Mouse (Mus musculus): ENCODE results near the gene Gucd1. TPM values are rescaled to one million over a fixed set of nuclear protein-coding genes. Genes with fewer than 3 reads are reported as not detected.
A peak's percentile ranks its signal among the peaks of the same experiment; 100 is the strongest.
"Not testable (repeated sequence)": the region's sequence is repeated elsewhere in the genome, so short reads cannot be mapped to it uniquely, and the experiment has no call there.

The Gucd1 gene
- total RNA-seq, 2 experiments from 2014 or later = 21.3 to 22.4 TPM

DNA sequence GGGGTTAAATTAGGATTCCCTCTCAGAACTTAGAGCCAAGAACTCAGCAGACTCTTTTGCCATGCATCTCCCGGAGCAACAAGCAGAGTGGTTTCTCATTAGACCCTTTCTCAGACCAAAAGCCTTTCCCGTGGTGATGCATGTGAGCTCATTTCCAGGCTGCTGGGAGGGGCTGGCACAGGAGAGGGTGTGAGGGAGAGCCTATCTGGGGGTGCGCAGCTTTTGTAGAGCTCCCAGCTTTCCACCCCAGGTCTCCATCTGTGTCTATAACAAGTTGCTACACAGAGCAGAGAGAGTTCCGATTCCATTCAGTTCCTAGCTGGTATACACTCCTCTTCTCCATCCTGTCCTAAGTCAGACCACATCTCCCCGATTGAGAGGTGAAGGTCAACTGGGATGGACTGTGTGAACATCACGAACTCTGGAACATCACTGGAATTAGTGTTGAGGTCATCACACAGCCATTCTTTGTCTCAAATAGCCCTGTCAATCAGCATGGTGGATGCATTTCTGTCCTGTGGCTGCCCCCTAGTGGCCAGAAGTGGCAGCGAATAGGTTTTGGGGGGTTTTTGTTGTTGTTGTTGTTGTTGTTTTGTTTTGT, 78.5 kb downstream of the Gucd1 start:
- peak; percentile 59 to 81 for DNase-seq (ENCODE audit: low spot score in 2 of 2)

DNA sequence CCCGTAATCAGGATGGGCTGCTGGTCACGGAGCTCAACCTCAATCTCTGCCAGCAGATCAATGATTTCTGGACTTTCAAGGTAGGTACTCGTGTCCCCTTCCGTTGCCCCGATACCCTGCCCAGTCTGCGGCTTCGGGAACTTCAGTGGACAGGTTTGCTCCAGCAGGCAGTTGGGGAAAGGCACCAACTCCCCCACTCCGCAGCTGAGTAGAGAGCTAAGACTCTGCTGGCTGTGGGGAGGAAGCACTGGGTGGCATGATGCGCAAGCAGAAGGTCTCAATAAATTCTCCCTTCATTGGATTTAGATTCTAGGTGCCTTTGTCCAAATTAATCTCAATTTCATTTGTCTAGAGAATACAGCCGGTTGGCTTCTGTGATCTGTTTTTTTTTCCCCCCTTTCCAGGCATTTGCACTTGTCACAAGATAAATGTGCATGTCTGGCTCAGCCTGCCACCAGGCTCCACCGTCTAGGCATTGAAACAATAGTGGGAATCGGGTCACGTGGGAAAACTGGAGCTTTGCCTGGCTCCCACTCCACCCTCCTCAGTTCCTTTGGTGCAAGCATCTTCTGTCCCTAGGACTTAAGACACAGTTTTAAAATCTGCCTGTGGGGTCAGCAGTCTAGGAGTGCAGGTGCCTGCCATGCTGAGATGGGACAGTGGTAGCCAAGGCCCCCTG, 79.5 kb downstream of the Gucd1 start:
- peak; percentile 53 to 79 for DNase-seq (ENCODE audit: low spot score in 2 of 2)

DNA sequence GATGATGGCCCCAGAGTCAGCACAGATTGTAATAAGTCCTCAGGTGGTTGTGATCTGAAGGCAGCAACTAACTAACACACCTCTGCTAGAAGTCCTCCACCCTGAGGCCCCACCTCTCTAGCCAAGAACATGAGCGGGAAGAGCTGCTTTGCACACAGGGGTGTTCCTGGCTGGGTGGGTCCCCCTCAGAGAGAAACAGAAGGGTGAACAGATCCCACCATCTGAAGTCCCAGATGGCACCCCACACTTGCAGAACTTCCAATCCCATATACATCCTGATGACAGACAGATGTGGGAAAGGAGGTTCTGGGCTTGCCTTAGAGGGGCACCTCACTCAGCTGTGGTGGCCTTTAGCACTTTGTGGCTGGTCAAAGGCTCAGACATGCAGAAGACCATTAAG, 80.5 kb downstream of the Gucd1 start:
- peak; percentile 67 to 68 for DNase-seq (ENCODE audit: low spot score in 2 of 2)

DNA sequence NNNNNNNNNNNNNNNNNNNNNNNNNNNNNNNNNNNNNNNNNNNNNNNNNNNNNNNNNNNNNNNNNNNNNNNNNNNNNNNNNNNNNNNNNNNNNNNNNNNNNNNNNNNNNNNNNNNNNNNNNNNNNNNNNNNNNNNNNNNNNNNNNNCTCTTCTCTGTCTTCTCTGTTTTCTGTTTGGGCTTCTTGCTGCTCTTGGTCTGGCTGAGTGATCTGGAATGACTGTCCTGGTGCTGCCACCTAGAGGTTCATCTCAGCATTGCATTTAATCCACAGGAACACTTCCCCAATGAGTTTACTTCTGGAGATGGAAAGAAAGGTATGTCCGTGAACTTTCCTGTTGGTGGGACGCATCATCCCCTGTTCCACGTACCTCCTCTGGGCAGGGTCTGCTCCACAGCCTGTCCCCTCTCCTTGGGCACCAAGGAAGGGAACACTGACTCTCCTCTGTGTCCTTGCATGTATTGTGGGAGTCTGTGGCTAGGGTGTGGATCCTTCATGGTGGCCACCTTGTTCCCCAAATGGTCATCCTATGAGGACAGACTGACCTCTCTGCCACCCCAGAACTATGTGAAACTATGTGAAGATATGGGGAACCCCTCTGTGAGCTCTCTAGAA, 81.1 kb downstream of the Gucd1 start:
- DNase-seq (ENCODE audit: low spot score in 2 of 2) = peak; percentile 90 to 94

DNA sequence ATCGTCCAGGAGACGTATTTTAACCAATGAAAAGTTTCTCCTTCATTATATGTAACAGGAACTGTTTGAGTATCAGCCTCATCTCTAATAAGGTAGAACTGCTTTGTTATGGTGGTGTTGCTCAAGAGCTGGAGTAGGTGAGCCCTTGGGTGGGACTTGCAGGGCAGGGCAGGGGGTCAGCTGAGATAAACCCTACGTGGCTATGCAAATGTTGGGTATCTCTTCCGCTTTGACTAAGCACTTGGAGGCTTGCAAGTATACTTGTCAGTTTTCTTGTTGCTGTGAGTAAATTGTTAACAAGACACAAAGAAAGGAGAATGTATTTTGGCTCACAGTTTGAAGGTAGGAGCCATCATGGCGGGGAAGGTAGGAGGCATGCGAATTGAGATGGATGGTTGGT, 87.1 kb downstream of the Gucd1 start:
- no peak for DNase-seq (ENCODE audit: low spot score in 2 of 2)

DNA sequence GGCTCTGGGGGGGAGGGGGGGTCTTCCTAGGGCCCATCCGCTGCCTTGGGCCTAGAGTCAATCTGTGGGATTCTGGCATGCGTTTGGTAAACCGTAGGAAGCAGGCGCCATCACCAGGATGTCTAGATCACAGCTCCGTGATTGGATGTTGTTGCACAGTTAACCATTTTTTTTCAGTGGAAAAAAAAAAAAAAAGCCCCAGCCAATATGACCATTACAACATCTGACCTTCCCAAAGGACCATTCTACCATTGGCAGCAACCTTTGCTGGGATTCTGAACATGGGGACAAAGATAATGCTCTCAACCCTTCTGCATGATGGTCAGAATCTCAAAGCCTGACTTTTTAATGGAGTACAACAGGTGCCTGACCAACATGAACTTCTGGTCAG, 87.6 kb downstream of the Gucd1 start:
- no peak for DNase-seq (ENCODE audit: low spot score in 2 of 2)

DNA sequence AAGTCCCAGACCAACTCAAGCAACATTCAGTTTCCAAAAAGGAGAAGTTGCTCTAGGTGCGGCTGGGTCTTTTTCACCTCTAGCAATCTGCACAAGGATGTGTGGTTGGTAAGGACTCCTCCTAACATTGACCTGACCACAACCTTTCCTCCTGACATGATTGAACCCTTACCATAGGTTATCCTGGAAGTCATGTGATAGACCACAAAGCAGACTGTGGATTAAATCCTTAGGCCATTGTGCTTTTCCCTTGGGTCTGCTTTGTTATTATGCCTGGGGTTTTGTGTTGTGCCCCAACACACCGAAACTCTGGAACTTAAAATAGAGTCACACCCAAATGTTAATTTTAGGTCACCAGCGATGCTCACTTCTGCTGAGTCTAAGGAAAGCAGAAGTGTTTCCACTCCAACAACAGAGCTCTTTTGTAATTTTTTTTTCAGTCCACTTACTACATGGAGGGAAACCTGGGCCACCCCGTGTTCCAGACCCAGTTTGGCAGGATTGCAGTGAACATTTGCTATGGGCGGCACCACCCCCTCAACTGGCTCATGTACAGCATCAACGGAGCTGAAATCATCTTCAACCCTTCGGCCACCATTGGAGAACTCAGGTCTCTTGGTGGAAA, 88.1 kb downstream of the Gucd1 start:
- DNase-seq (ENCODE audit: low spot score in 2 of 2) = peak in 1 of 2 experiments; percentile 70

DNA sequence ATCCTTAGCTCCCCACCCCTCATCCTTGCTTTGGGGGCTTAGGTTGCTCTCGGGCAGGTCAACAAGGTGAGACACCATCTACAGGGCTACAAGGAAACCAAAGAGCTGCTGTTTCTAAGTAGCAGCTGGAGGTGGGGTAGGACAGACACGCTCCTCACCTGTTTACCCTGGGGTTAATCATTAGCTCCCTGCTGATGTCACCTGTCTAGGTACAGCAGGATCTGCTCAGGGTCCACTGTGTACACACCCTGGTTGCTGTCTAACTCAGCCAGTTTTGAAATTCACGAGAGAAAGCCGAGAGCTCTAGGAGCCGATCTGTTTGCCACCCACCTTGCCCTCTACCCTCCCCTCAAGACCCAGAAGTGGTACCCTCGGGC, 88.8 kb downstream of the Gucd1 start:
- DNase-seq (ENCODE audit: low spot score in 2 of 2) = no peak

DNA sequence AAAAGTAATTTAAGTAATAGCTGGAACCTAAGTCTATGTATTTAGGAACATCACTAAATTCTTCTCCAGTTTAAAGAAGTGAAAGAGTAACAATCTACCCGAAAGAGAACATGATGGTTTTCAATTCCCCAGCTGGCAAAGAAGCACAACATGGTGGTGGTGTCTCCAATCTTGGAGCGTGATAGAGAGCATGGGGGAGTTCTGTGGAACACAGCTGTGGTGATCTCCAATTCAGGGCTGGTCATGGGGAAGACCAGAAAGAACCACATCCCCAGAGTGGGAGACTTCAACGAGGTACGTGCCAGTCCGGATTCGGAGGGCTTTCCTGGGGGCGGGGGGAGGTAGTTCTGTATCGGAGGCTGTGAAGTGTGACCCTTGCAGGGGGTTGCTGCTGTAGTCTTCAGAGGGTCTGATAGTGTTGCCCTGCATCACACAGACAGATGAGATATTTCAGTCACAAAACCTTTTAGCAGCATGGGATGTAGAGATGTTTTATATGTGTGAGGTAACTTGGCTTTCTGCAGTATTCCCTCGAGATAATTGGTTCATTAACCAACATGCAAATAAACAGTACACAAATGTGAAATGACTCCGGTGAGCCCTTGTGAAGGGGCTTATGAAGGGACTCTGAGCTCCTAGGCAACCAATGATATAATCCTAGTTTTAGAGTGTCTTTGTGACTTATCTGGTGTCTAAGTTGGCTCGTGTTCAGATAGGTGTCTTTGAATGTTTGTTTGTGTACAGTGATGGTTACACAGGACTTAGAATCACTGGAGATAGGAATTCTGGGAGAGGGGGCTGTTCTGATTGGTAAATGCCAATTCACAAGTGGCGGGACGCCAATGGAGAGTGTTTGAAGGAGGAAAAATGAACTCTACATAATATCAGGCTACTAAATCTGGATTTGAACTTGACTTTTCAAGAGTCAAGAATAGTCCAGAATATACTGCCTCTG, 89.4 kb downstream of the Gucd1 start:
- no peak for DNase-seq (ENCODE audit: low spot score in 2 of 2)

DNA sequence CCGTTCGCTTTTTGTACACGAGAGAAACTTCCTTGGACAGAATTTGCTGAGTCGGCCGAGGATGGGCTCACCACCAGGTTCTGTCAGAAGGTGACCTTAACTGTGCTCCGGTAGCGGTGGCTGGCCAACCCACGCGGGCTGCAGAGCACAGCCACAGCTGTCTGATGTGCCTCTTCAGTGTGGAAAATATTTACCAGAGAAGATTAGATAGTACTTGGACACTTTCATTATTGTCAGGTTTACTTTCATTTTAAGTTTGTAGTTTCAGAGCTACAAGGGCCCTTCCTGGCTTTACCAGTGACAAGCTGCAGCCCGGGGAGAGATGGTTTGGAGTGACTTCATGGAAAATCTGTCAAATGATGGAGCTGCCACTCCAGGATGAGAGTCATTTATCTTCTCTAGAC, 93.3 kb downstream of the Gucd1 start:
- DNase-seq (ENCODE audit: low spot score in 2 of 2) = no peak

DNA sequence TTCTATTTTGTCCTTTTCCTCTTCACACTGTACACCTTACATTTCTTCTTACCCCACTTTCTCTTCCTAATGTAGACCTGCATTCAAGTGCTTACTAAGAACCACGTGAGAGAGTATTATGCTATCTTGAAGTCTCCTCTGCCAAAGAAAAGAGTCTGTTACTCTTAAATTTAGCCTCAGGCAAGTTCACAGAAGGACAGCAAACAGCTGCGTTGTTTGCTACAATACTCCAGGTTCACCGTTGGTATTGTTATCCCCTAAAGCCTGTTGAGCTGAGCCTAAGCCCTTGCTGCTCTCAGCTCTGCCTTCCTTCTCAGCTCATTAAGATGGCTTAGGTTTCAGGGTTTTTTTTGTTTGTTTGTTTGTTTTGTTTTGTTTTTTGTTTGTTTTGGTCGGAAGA, 99.0 kb downstream of the Gucd1 start:
- no peak for DNase-seq (ENCODE audit: low spot score in 2 of 2)

DNA sequence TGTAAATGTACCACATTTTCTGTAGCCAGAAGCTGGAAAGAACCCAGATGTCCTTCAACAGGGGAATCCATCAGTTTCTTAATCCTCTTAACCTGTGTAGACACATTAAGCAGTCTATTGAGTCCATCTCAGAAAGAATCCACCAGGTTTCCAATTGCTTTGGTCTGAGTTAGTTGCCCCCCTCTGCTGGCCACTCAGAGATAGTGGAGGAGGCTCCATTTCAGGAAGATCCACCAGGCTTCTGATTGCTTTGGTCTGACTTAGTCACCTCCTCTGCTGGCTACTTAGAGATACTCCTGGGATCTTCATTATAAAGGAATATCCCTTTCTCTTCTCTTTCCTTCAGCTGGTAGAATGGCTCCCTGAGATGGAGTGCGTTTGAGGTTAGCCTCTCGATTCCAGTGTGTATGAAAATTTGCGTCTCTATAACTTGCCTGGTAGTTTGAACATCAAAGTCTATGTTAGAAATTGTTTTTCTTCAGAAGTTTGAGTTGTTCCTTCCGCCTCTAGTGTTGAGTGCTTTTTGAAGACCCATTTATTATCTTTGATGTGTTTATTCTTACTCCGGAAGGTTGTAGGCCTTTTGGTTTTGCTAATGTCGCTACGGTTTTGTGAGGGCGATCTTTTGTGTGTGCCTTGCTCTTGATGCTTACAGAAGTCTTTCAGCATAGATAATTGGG, 100.3 kb downstream of the Gucd1 start:
- no peak for DNase-seq (ENCODE audit: low spot score in 2 of 2)

DNA sequence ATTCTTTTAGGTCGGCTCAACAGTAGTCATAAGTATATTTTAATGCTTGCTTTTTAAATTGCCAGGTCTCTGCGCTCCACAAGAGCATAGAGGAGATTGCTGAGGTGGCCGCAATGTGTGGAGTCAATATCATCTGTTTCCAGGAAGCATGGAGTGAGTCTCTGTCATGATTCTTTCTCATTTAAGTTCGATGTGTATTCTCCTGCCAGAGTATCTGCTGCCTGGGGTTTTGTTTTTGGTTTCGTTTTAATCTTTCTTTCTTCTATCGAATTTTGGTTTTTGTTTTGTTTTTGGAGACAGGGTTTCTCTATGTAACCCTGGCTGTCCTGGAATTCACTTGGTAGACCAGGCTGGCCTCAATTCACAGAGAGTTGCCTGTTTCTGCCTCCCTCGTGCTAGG, 102.8 kb downstream of the Gucd1 start:
- no peak for DNase-seq (ENCODE audit: low spot score in 2 of 2)

DNA sequence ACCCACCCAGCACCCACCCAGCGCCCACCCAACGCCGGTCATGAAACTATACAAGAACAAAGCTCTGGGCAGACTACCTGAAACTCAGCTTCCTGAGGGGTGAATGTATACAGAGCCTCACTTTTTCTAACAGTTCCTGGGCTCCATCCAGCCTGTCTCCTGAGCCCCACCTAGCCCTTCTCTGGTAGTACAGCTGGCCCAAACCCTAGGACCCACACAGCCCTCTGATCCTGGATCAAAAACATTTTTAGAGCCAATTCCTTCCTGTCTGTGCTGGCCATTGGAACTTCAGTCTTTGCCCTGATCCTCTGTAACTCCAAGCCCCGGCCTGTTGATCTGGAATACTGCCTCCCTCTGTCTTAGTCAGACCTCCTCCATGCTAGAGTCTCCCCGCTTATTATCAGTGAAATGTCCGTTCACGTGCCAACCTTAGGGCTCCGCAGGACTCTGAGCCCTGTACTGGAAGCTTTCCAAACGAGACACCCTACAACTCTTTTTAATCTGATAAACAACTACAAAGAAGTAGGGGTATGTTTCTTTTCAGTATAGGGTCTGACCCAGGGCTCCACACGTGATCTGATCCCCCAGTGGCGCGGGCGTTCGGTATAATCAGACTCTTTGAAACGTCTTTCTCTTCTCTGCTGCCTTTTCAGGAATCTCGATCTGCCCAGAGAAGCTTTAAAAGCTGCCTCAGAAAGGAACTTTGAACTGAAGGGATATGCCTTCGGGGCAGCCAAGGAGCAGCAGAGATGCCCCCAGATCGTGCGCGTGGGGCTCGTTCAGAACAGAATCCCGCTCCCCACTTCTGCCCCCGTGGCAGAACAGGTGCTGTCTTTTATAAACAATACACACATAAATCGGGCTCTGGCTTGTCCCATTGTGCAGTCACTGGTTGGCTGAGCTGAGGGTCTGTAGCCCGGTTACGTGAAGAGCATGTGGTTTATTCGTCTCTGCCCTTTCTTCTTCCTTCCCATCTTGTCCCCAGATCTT, 105.4 kb downstream of the Gucd1 start:
- no peak for DNase-seq (ENCODE audit: low spot score in 2 of 2)

DNA sequence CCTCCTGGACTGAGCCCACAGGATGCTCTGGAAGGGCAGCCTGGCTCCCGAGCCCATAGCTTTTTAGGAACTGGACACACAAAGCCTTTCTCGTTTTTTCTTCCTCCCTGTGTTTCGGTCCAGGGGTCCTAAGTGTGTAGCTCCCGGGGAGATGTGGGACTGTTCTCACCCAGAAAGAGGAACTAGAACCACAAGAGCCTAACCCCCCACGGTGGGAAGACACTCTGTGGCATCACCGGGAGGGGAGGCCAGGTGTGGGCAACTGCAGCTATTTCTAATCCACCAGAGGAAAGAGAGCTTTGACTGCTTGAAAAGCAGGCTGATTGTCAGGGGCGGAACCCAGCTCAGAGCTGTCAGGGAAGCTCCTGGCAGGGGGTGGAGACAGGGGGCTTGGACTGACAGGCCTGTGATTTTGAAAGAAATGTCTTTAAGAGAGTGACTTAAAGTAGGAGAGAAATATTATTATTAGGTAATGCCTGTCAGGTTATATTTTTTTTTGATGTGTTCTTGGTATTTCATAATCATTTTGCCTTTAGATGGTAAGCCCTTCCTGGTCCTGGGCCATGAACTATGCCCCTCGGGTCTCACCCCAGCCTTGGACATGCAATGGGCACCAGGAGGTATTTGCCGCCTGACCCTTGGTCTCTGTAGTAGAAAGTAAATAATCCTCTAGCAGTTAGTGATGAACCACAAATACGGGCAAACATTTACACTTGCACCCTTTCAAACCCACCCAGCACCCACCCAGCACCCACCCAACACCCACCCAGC, 106.2 kb downstream of the Gucd1 start:
- not testable (repeated sequence) for DNase-seq (ENCODE audit: low spot score in 2 of 2)

DNA sequence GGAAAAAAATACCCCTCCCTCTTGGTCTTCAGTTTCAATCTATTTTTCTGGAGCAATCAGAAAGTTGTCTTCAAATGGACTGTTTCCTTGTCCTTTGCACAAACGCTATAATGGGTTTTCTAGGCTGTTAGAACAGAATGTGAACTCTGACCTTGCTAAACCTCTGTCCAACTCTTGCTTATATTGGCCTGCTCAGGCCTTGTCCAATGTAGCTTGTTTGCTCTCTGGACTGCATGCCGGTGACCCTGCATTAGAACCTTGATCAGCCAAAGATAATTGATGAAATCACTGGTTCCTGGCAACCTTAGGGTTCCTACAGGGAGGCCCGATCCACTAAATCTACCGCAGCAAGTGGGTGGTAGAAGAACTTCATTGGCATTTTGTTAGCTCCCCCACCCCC, 110.0 kb downstream of the Gucd1 start:
- no peak for DNase-seq (ENCODE audit: low spot score in 2 of 2)

DNA sequence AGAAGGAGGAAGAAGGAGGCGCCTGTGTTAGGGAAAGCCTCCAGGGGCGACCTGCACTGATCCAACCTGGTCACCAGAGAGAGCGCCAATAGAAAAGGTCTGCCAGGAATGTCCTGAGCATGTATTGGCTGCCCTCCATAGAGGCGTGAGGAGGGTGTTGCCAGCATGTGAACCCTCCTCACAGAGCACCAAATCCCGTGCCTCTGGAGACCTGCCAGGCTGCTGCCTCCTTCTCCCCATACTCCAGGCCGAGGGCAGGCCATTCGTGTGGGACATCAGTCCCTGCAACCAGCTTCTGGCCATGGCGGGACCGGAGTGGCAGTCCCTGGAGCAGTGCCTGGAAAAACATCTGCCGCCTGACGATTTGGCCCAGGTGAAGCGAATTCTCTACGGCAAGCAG, 111.0 kb downstream of the Gucd1 start:
- no peak for DNase-seq (ENCODE audit: low spot score in 2 of 2)

DNA sequence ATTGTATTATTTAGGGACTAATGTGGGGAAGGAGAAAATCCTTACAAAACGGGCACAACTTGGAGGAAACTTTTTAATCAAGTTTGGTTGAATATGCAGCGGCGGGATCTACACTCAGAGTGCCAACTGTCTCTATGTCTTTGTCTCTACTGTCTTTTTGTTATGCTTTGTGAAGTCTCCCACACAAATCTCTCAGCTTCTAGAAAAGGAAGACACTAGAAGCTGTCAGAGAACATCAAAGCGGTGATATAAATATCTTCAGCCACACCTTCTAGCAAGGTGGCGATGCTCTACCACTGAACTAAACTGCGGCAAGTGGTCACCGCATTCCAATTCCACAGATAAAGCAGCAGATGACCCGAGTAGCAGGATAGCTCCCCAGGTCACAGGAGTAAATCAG, 111.9 kb downstream of the Gucd1 start:
- no peak for DNase-seq (ENCODE audit: low spot score in 2 of 2)

DNA sequence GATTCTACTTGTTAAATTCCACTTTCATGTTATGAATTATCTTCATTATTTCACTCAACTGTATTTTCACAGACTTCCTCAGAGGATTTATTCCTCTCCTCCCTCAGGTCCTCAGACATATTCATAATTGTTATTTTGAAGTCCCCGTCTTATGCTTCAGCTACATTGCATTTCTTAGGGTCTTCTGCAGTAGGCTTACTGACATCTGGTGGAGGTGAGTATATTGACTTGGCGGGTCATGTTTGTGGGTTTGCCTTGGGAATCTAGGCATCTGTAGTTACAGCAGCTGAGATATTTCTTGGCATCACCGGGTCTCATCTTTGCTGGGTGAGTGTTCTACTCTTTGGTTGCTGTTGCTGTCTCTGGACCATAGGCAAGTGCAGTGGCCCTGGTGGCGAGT, 116.8 kb downstream of the Gucd1 start, which contains the start of gene Upb1:
Gene Upb1, plus strand, starts transcription at position 158 of the 400 bp plus-strand sequence.
- no peak for DNase-seq (ENCODE audit: low spot score in 2 of 2)
